Mouse (Mus musculus) adrenal gland, postnatal 36 days (tissue): ENCODE results near the gene Efr3b. TPM values are rescaled to one million over a fixed set of nuclear protein-coding genes. Genes with fewer than 3 reads are reported as not detected.

ENCODE experiments used
- DNase-seq, 2 experiments: peaks; one replicate each; pipeline ENCODE4 v3.0.0; 2021; ENCODE audit warnings: mixed read lengths in 1 of 2
- long read RNA-seq, 2 experiments: library from polyadenylated mRNA; stranded (forward); transcript quantifications; one replicate each; pipeline ENCODE4 v2.0.0; 2021; ENCODE audit warnings: borderline sequencing depth in 2 of 2
- total RNA-seq, 2 experiments: library from RNA; stranded (reverse); gene quantifications; 2 replicates each; pipeline ENCODE4 v1.2.3; 2021

Gene Efr3b
- 1 to 10 TPM; 1.9 to 5.1 TPM for total RNA-seq
- long read RNA-seq, experiment 1, partial matches to known transcripts = 0 of 1 reads
- long read RNA-seq, experiment 1, other reads (novel, unspliced or antisense) = 1 of 1 reads
- long read RNA-seq, experiment 2, partial matches to known transcripts = 0 of 1 reads
- long read RNA-seq, experiment 2, other reads (novel, unspliced or antisense) = 1 of 1 reads

- DNase-seq = peak; percentile 89 to 92
Observed at GRCm38 (mm10) chr12:4038061-4039041, at the start of gene Efr3b. Gene Efr3b, minus strand, starts transcription at chr12:4038915.

- DNase-seq = no peak
Observed at GRCm38 (mm10) chr12:4083441-4083840, 44.7 kb upstream of the Efr3b start.

DNA sequence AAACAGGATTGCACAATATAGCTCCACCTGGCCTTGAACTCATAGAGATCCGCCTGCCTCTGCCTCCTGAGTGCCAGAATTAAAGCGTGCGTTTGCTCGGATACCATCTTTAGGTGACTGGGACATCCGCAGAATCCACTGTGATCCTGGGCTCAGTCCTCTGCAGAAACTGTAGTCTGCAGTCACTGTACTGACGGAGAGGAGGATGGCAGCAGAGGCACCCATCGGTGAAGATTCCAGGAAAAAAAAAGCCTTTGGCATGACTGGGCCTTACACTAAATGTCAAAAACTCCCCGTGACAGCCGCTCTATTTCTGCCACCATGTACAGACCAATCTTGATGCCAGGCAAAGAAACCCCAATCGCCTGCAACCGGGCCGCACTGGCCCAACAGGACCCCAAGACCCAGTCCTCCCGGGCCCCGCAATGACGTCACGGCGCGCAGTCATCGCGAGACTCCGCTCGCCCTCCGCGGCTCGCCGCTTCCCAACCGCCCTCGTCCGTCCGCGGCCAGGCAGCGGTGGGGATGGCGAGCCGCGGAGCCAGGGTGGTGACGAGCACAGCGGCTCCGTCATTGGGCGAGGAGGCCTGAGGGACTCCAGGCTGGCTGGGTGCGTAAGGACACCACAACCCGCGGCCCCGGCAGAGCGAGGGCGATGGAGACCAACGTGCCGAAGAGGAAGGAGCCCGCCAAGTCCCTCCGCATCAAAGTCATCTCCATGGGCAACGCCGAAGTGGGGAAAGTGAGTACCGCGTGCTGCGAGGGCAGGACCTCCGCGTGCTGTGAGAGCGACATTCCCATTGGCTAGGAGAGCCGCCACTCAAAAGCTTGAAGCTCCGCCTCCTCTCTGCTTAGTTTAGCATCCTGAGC is 43.7 kb upstream of the Efr3b start, which contains the start of gene Dnajc27:
Gene Dnajc27, plus strand, starts transcription at position 452 of the 870 bp plus-strand sequence.
- peak; percentile 94 to 97 for DNase-seq

GRCm38 (mm10) chr12:4080311-4080710 is 41.6 kb upstream of the Efr3b start:
- peak; percentile 79 to 80 for DNase-seq

DNA sequence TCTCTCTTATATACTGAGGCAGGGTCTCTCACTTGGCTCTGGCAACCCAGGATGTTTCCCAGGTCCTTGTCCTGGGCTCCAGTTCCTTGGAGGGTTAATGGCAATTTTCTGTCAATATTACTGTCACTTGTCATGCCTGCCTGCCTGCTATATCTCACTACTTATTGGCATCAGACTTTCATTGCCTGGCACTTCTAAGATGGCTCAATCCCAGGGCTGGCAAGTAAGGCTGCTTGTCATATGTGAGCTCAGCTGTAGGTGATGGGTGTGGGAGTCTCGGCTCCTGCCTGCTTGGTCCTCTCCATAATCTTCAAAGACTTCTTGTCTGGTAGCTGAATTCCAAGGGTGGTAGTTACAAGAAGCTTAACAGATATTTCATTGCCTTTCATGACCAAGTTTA is 39.4 kb upstream of the Efr3b start:
- no peak for DNase-seq

DNA sequence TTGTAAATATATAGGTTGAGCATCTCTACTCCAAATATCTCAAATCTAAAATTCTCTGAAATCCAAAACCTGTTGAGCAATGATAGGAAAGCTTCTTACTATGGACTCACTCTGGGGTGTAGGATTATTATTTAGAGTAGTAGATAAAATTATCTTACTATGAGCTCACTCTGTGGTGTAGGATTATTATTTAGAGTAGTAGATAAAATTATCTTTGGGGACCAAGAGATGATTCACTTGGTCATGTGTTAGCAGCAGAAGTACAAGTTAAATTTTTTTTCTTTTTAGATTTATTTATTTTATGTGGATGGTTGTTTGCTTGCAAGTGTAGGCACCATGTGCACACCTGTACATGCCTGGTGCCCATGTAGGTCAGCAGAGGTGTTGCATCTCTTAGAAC is 37.7 kb upstream of the Efr3b start:
- no peak for DNase-seq

DNA sequence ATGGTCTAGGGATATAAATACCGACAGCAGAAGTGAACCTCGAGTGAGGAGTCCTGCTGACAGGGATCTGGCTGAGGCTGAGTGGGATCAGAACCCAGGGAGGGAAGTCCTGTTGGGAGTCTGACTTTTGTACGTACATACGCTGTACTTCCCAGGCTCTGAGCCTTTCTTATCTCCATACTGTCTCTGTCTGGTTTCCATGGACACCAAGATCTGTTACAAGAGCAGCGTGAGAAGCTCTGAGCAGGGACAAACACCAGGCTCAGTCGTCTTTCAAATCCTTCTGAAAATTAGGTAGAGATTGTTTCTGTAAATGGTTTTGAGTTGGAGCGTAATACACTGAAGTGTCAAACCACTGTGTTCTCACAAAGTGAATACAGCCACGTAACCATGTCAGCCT is 36.7 kb upstream of the Efr3b start:
- no peak for DNase-seq

GRCm38 (mm10) chr12:4071671-4072070 is 33.0 kb upstream of the Efr3b start:
- no peak for DNase-seq

GRCm38 (mm10) chr12:4068551-4068950 is 29.8 kb upstream of the Efr3b start:
- no peak for DNase-seq

- DNase-seq = no peak
Observed at GRCm38 (mm10) chr12:4066681-4067459, 28.2 kb upstream of the Efr3b start.

GRCm38 (mm10) chr12:4065944-4066343 is 27.2 kb upstream of the Efr3b start:
- DNase-seq = no peak

DNA sequence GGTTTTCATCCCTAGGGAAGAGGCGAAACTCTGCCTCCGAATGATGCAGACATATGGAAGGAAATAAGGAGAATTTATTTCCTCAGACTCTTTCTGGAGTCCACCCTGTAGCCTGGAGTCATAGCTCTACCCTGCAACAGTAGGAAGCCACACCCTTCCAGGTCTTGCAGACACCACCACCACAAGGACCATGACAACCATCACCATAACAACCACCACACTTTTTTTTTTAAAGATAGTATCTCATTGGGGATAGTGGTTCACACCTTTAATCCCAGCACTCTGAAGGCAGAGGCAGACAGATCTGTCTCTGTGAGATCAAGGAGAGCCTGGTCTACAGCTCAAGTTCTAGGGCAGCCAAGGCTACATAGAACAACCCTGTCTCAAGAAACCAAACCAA is 26.8 kb upstream of the Efr3b start:
- DNase-seq = no peak

GRCm38 (mm10) chr12:4059683-4060082 is 21.0 kb upstream of the Efr3b start:
- no peak for DNase-seq

- DNase-seq = no peak
Observed at GRCm38 (mm10) chr12:4058321-4058720, 19.6 kb upstream of the Efr3b start.

GRCm38 (mm10) chr12:4054845-4055244 is 16.1 kb upstream of the Efr3b start:
- no peak for DNase-seq

DNA sequence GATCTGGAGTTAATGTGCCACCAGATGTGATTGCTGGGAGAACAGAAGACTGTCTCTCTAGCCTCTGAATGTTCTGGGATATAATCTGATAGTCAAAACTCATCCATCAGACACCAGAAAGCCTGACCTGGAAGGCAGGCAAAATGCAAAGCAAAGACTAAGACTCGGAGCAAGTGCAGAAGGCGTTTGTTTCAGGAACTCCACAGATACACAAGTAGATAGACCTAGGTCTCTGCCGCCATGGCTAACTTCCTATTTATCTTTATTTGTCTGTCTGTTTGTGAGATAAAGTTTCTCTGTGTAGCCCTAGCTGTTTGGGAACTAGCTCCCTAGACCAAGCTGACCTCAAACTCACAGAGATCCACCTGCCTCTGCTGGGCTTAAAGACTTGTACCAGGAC is 14.9 kb upstream of the Efr3b start:
- DNase-seq = no peak

GRCm38 (mm10) chr12:4050861-4051425 is 12.2 kb upstream of the Efr3b start:
- DNase-seq = no peak

- DNase-seq = no peak
Observed at GRCm38 (mm10) chr12:4048031-4048430, 9.3 kb upstream of the Efr3b start.

DNA sequence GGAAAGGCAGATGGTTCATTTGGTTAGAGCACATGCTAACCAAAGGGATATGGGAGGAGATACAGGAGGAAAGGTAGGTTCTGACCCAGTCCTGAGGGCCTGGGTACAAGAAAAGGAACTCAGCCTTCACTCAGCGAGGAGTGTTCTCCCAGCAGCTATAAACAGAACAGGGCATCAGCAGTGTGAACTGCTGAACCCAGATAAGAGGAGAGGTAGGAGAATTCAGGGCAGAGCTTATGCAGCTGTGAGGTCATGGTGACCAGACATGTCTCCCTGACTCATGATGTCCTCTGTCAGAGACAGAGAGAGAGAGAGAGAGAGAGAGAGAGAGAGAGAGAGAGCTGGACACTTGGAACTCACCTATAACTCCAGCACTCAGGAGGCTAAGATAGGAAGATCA is 7.3 kb upstream of the Efr3b start:
- DNase-seq = no peak

- no peak for DNase-seq
Observed at GRCm38 (mm10) chr12:4042411-4042810, 3.7 kb upstream of the Efr3b start.

GRCm38 (mm10) chr12:4039046-4039445 is 331 bp upstream of the Efr3b start:
- DNase-seq = no peak
